Mouse (Mus musculus) stomach, postnatal 0 days (tissue): ENCODE data around the gene Gpr143.

ENCODE experiments used
- CTCF ChIP-seq: IDR thresholded peaks from 2 replicates; pipeline ENCODE4 v1.5.1; 2016; ENCODE audit warnings: antibody characterized with exemption, low read depth, mild to moderate bottlenecking, moderate library complexity
- EP300 ChIP-seq: optimal IDR thresholded peaks from 2 replicates; pipeline ENCODE3; 2016; ENCODE audit warnings: antibody characterized with exemption

- TF ChIP-seq CTCF, result no peak
- no peak for TF ChIP-seq EP300
Observed at GRCm38 (mm10) chrX:152788611-152789010, 6.9 kb downstream of the Gpr143 start.
